Mouse (Mus musculus) ZHBTc4 (cell line): ENCODE measurements around the gene Usp25.
A peak's percentile ranks its signal among the peaks of the same experiment; 100 is the strongest.

ENCODE experiments used
- DNase-seq: peaks from one replicate; pipeline ENCODE4 v3.0.0-alpha.2; 2011; ENCODE audit warnings: low read depth, low spot score

Usp25 gene

GRCm38 (mm10) chr16:77034329-77034728 lies 20.8 kb downstream of the Usp25 start:
- DNase-seq = no peak

- DNase-seq = no peak
Measured at GRCm38 (mm10) chr16:77034751-77035150, 21.2 kb downstream of the Usp25 start.

- DNase-seq = no peak
Measured at GRCm38 (mm10) chr16:77041573-77041972, 28.1 kb downstream of the Usp25 start.

GRCm38 (mm10) chr16:77043499-77043898 lies 30.0 kb downstream of the Usp25 start:
- DNase-seq = no peak

- DNase-seq = no peak
Measured at GRCm38 (mm10) chr16:77054184-77054583, 40.7 kb downstream of the Usp25 start.

GRCm38 (mm10) chr16:77055519-77056159 lies 42.1 kb downstream of the Usp25 start:
- no peak for DNase-seq

- no peak for DNase-seq
Measured at GRCm38 (mm10) chr16:77056160-77056520, 42.6 kb downstream of the Usp25 start.

- DNase-seq = peak; percentile 33
Measured at GRCm38 (mm10) chr16:77058567-77058966, 45.1 kb downstream of the Usp25 start.

- peak; percentile 66 for DNase-seq
Measured at GRCm38 (mm10) chr16:77060166-77060565, 46.7 kb downstream of the Usp25 start.

GRCm38 (mm10) chr16:77063916-77064315 lies 50.4 kb downstream of the Usp25 start:
- no peak for DNase-seq

GRCm38 (mm10) chr16:77076954-77077735 lies 63.6 kb downstream of the Usp25 start:
- peak; percentile 35 for DNase-seq

GRCm38 (mm10) chr16:77077736-77078005 lies 64.2 kb downstream of the Usp25 start:
- DNase-seq = no peak

GRCm38 (mm10) chr16:77084071-77084470 lies 70.6 kb downstream of the Usp25 start:
- no peak for DNase-seq

GRCm38 (mm10) chr16:77089806-77090205 lies 76.3 kb downstream of the Usp25 start:
- no peak for DNase-seq

- DNase-seq = no peak
Measured at GRCm38 (mm10) chr16:77093526-77093925, 80.0 kb downstream of the Usp25 start.

GRCm38 (mm10) chr16:77095017-77095551 lies 81.6 kb downstream of the Usp25 start:
- no peak for DNase-seq

- peak; percentile 63 for DNase-seq
Measured at GRCm38 (mm10) chr16:77099018-77099869, 85.7 kb downstream of the Usp25 start.

GRCm38 (mm10) chr16:77103637-77104264 lies 90.2 kb downstream of the Usp25 start:
- DNase-seq = no peak

- no peak for DNase-seq
Measured at GRCm38 (mm10) chr16:77111268-77111667, 97.8 kb downstream of the Usp25 start.

- DNase-seq = no peak
Measured at GRCm38 (mm10) chr16:77125908-77126307, 112.4 kb downstream of the Usp25 start.

- no peak for DNase-seq
Measured at GRCm38 (mm10) chr16:77128683-77129082, 115.2 kb downstream of the Usp25 start.

- no peak for DNase-seq
Measured at GRCm38 (mm10) chr16:77133055-77133454, 119.5 kb downstream of the Usp25 start.
